Mouse (Mus musculus): Measurements from ENCODE around the gene Coq10b. TPM values are rescaled to one million over a fixed set of nuclear protein-coding genes. Genes with fewer than 3 reads are reported as not detected.
"Not testable (repeated sequence)": the region's sequence is repeated elsewhere in the genome, so short reads cannot be mapped to it uniquely, and the experiment has no call there.

The Coq10b gene
- polyA plus RNA-seq, 1 experiment from 2014 or later = 29.9 TPM

DNA sequence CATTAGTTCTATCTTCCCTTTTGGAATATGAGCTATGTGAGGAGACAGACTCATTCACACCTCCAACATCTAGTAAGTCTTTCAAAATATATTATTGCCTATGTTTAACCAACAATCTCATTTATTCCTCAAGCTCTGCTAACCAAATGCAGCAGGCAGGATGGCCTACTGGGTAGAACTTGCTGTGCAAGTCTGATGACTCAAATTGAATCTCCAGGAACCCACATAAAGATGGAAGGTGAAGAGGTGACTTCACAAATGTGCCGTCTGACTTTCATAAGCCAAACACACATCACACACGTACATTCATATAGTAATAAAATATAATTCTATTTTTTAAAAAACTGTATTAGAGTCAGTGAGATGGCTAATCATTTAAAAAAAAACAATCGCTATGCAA lies 899 bp upstream of the Coq10b start:
- Histone ChIP-seq H3K27ac (ENCODE audit: low read length) (peak overlapping the region; percentile 88; the same call in 1 of the 2 replicates), H3K9me3 (replicated peaks; ENCODE audit: control insufficient read depth, low read length, poor library complexity, severe bottlenecking) (no peaks in the 10 kb centered on the region), H3K4me1 (ENCODE audit: control insufficient read depth, insufficient read depth, low read length) (peaks cover 10% of the 10 kb centered on the region), H3K4me3 (ENCODE audit: low read depth, low read length) (no peak overlapping the region; the same call in 1 of the 2 replicates), H3K9ac (ENCODE audit: low read depth, low read length) (no peak overlapping the region), H3K27me3 (ENCODE audit: control insufficient read depth, insufficient read depth, low read depth, low read length) (no peaks in the 10 kb centered on the region; the same call in 1 of the 2 replicates), H3K36me3 (ENCODE audit: control insufficient read depth, insufficient read depth, low read length) (no peaks in the 10 kb centered on the region), H3K4me2 (ENCODE audit: low read length) (peak overlapping the region; percentile 88)
- ATAC-seq = no peak
- 72% methylated on average over 3 of the region's 3 CpGs for WGBS

GRCm38 (mm10) chr1:55053005-55053404 lies 435 bp downstream of the Coq10b start:
- peak overlapping the region; percentile 80 for H3K27ac ChIP-seq (ENCODE audit: low read length)
- no peaks in the 10 kb centered on the region for H3K9me3 ChIP-seq (replicated peaks; ENCODE audit: control insufficient read depth, low read length, poor library complexity, severe bottlenecking)
- peak; percentile 72 for ATAC-seq
- no peaks in the 10 kb centered on the region for H3K36me3 ChIP-seq (ENCODE audit: control insufficient read depth, insufficient read depth, low read length)
- peak overlapping the region; percentile 78 for H3K9ac ChIP-seq (ENCODE audit: low read depth, low read length)
- H3K4me3 ChIP-seq (ENCODE audit: low read depth, low read length) = peak overlapping the region; percentile 84
- peak overlapping the region; percentile 67 for H3K4me2 ChIP-seq (ENCODE audit: low read length)
- under 1% methylated on average over 42 of the region's 42 CpGs for WGBS
- no peaks in the 10 kb centered on the region; the same call in 1 of the 2 replicates for H3K27me3 ChIP-seq (ENCODE audit: control insufficient read depth, insufficient read depth, low read depth, low read length)
- peaks cover 10% of the 10 kb centered on the region for H3K4me1 ChIP-seq (ENCODE audit: control insufficient read depth, insufficient read depth, low read length)

- no peak for ATAC-seq
- Histone ChIP-seq H3K9ac (ENCODE audit: low read depth, low read length) (peak overlapping the region; percentile 78; the same call in 1 of the 2 replicates), H3K9me3 (replicated peaks; ENCODE audit: control insufficient read depth, low read length, poor library complexity, severe bottlenecking) (no peaks in the 10 kb centered on the region), H3K4me1 (ENCODE audit: control insufficient read depth, insufficient read depth, low read length) (peaks cover 10% of the 10 kb centered on the region), H3K27me3 (ENCODE audit: control insufficient read depth, insufficient read depth, low read depth, low read length) (no peaks in the 10 kb centered on the region; the same call in 1 of the 2 replicates), H3K36me3 (ENCODE audit: control insufficient read depth, insufficient read depth, low read length) (no peaks in the 10 kb centered on the region), H3K4me3 (ENCODE audit: low read depth, low read length) (peak overlapping the region; percentile 84), H3K4me2 (ENCODE audit: low read length) (peak overlapping the region; percentile 67), H3K27ac (ENCODE audit: low read length) (no peak overlapping the region)
- 77% methylated on average over 4 of the region's 4 CpGs for WGBS
Observed at GRCm38 (mm10) chr1:55053596-55053995, 1.0 kb downstream of the Coq10b start.

DNA sequence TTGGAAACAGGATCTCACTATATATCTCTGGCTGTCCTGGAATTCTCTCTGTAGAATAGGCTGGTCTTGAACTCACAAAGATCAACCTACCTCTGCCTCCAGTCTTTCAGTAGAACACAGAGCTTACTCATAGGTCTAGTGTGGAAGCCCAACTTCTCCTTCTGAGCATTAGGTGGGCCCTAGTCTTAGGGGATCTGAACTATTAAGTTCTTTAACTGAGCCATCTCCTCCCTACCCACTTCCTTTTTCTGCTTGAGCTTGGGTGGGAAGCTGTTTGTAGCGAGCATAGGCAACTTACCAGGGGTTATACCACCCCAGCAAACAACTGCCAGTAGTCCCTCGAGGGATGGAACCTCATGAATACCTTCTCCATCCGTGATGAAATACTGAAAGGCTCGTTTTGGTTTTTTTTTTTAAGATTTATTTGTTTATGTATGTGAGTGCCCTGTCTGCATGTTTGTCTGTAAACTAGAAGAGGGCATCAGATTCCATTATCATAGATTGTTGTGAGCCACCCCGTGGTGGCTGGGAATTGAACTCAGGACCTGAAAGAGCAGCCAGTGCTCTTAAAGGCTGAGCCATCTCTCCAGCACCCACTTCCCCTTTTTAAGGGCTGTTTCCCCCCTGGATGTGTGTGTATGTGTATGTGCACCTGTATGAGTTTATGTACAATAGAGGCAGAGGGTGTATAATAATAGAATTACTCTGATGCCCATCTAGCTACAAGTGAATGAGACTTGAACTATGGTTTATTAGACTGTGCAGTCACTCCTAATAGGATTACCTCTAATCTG lies 2.9 kb downstream of the Coq10b start:
- no peak overlapping the region for H3K4me2 ChIP-seq (ENCODE audit: low read length)
- no peaks in the 10 kb centered on the region; the same call in 1 of the 2 replicates for H3K27me3 ChIP-seq (ENCODE audit: control insufficient read depth, insufficient read depth, low read depth, low read length)
- H3K9me3 ChIP-seq (replicated peaks; ENCODE audit: control insufficient read depth, low read length, poor library complexity, severe bottlenecking) = no peaks in the 10 kb centered on the region
- peaks cover 10% of the 10 kb centered on the region for H3K4me1 ChIP-seq (ENCODE audit: control insufficient read depth, insufficient read depth, low read length)
- 86% methylated on average over 5 of the region's 5 CpGs for WGBS
- no peak overlapping the region for H3K9ac ChIP-seq (ENCODE audit: low read depth, low read length)
- H3K27ac ChIP-seq (ENCODE audit: low read length) = no peak overlapping the region
- no peak overlapping the region for H3K4me3 ChIP-seq (ENCODE audit: low read depth, low read length)
- no peak for ATAC-seq
- no peaks in the 10 kb centered on the region for H3K36me3 ChIP-seq (ENCODE audit: control insufficient read depth, insufficient read depth, low read length)

DNA sequence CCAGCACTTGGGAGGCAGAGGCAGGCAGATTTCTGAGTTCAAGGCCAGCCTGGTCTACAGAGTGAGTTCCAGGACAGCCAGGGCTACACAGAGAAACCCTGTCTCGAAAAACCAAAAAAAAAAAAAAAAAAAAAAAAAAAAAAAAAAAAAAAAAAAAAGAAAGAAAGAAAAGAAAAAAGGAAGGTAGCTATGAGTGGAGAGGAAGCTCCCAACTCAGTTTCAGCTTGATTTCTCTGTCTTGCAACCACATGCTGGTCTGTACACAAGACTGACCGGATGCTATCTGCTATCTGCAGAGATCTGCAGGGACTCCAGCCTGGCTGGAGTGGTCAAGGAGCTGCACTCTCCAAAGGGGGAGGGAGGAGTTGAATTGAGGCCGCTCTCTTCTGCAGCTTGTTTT lies 5.8 kb downstream of the Coq10b start:
- WGBS = 81% methylated on average over 2 of the region's 3 CpGs
- H3K4me1 ChIP-seq (ENCODE audit: control insufficient read depth, insufficient read depth, low read length); H3K9me3 ChIP-seq (replicated peaks; ENCODE audit: control insufficient read depth, low read length, poor library complexity, severe bottlenecking); H3K36me3 ChIP-seq (ENCODE audit: control insufficient read depth, insufficient read depth, low read length); ATAC-seq; H3K4me3 ChIP-seq (ENCODE audit: low read depth, low read length); H3K27ac ChIP-seq (ENCODE audit: low read length); H3K27me3 ChIP-seq (ENCODE audit: control insufficient read depth, insufficient read depth, low read depth, low read length); H3K4me2 ChIP-seq (ENCODE audit: low read length); H3K9ac ChIP-seq (ENCODE audit: low read depth, low read length): not testable (repeated sequence)

DNA sequence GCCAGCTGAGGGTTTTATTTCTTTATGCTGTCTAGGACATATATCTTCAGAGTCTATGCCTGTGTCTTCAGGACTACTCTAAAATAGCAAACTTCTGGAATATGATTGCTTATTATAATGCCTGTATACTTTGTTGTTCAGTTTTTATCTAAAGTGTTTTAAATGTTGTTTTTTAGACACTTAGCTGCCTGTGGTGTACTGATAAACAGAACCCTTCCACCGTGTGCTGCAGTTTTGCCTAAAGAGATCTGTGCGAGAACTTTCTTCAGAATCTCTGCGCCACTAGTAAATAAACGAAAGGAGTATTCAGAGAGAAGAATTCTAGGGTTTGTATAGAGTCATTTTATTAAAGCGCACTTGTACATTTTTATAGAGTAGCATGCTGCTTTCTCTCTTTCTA lies 8.5 kb downstream of the Coq10b start:
- no peak overlapping the region for H3K27ac ChIP-seq (ENCODE audit: low read length)
- no peak overlapping the region for H3K4me2 ChIP-seq (ENCODE audit: low read length)
- H3K9me3 ChIP-seq (replicated peaks; ENCODE audit: control insufficient read depth, low read length, poor library complexity, severe bottlenecking) = no peaks in the 10 kb centered on the region
- no peaks in the 10 kb centered on the region for H3K27me3 ChIP-seq (ENCODE audit: control insufficient read depth, insufficient read depth, low read depth, low read length)
- ATAC-seq = no peak
- peaks cover 9% of the 10 kb centered on the region for H3K36me3 ChIP-seq (ENCODE audit: control insufficient read depth, insufficient read depth, low read length)
- H3K4me3 ChIP-seq (ENCODE audit: low read depth, low read length) = no peak overlapping the region
- H3K9ac ChIP-seq (ENCODE audit: low read depth, low read length) = no peak overlapping the region
- H3K4me1 ChIP-seq (ENCODE audit: control insufficient read depth, insufficient read depth, low read length) = no peaks in the 10 kb centered on the region
- 95% methylated on average over 5 of the region's 5 CpGs for WGBS

GRCm38 (mm10) chr1:55061772-55062171 lies 9.2 kb downstream of the Coq10b start:
- 96% methylated on average over 4 of the region's 4 CpGs for WGBS
- no peaks in the 10 kb centered on the region for H3K9me3 ChIP-seq (replicated peaks; ENCODE audit: control insufficient read depth, low read length, poor library complexity, severe bottlenecking)
- no peak overlapping the region for H3K27ac ChIP-seq (ENCODE audit: low read length)
- H3K27me3 ChIP-seq (ENCODE audit: control insufficient read depth, insufficient read depth, low read depth, low read length) = no peaks in the 10 kb centered on the region
- peaks cover 9% of the 10 kb centered on the region for H3K36me3 ChIP-seq (ENCODE audit: control insufficient read depth, insufficient read depth, low read length)
- H3K4me1 ChIP-seq (ENCODE audit: control insufficient read depth, insufficient read depth, low read length) = no peaks in the 10 kb centered on the region
- ATAC-seq = no peak
- no peak overlapping the region for H3K9ac ChIP-seq (ENCODE audit: low read depth, low read length)
- H3K4me3 ChIP-seq (ENCODE audit: low read depth, low read length) = no peak overlapping the region
- H3K4me2 ChIP-seq (ENCODE audit: low read length) = no peak overlapping the region

DNA sequence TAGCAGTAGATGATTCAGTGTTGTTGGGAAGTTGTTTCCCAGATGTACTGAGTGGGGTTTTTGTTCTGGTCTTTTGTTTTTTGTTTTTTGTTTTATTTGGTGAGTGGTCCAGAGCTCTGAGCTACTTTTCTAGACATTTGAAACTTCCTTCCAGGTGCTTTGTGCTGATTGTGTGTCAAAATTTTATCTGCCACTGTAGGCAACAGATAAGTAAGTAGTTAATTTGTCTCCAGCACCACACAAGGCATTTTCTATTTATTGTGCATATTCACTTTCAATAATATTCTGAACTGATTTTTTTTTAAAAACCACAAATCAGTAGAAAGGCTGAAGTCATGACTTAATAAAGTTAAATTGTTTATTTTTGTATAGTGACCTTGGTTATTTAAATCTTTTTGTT lies 19.8 kb downstream of the Coq10b start:
- H3K4me1 ChIP-seq (ENCODE audit: control insufficient read depth, insufficient read depth, low read length); ATAC-seq; H3K4me2 ChIP-seq (ENCODE audit: low read length); H3K4me3 ChIP-seq (ENCODE audit: low read depth, low read length); H3K9ac ChIP-seq (ENCODE audit: low read depth, low read length); H3K27me3 ChIP-seq (ENCODE audit: control insufficient read depth, insufficient read depth, low read depth, low read length); H3K9me3 ChIP-seq (replicated peaks; ENCODE audit: control insufficient read depth, low read length, poor library complexity, severe bottlenecking); H3K27ac ChIP-seq (ENCODE audit: low read length): not testable (repeated sequence)
- H3K36me3 ChIP-seq (ENCODE audit: control insufficient read depth, insufficient read depth, low read length) = peaks cover 21% of the 10 kb centered on the region

- H3K27me3 ChIP-seq (ENCODE audit: control insufficient read depth, insufficient read depth, low read depth, low read length) = no peaks in the 10 kb centered on the region
- peaks cover 25% of the 10 kb centered on the region for H3K36me3 ChIP-seq (ENCODE audit: control insufficient read depth, insufficient read depth, low read length)
- H3K4me2 ChIP-seq (ENCODE audit: low read length) = no peak overlapping the region
- H3K9ac ChIP-seq (ENCODE audit: low read depth, low read length) = no peak overlapping the region
- no peak overlapping the region for H3K4me3 ChIP-seq (ENCODE audit: low read depth, low read length)
- 73% methylated on average over 2 of the region's 2 CpGs for WGBS
- H3K9me3 ChIP-seq (replicated peaks; ENCODE audit: control insufficient read depth, low read length, poor library complexity, severe bottlenecking) = no peaks in the 10 kb centered on the region
- no peak overlapping the region for H3K27ac ChIP-seq (ENCODE audit: low read length)
- no peak for ATAC-seq
- H3K4me1 ChIP-seq (ENCODE audit: control insufficient read depth, insufficient read depth, low read length) = no peaks in the 10 kb centered on the region
Observed at GRCm38 (mm10) chr1:55074757-55075156, 22.2 kb downstream of the Coq10b start.
